Mouse (Mus musculus): ENCODE measurements around the gene Reck.
A peak's percentile ranks its signal among the peaks of the same experiment; 100 is the strongest.

Gene Reck

DNA sequence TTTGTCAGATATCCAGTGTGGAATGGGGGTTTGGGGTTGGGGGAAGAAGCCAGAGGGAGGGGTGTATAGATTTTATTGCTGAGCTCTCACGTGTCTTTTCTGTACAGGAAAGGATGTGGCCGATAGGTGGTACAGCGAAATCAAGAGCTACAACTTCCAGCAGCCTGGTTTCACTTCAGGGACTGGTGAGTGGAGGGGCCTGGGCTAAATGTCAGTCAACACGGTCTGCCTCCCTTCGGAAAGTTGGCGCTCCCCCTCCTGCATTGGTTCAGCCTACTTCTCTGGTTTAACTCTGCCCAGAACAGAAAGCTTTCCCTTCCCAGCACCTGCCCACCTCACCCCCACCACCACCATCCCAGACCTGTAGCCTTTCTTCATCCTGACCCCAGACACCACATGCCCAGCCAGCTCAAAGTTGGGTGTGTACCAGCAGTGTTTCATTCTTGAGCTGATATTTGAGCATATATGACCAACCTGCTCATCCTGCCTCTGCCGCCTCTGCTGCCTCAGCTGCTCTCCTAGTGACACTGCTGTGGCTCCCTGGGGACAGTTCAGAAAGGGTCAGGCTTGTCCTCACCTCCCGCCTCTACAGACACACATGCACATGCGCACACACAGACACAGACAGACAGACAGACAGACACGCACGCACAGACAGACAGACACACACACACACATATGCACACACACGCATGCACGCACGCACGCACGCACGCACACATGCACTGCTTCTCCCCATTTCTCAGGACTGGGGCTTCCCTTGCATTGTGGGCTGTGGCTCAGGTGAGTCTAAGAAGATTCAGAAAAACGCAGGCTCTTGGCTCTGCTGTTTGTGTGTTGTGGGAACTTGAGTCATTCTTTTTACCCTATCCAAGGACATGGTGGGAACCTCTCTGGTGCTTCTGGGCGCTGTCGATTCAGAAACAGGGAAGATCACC is 95.3 kb downstream of the Reck start:
- DNase-seq (ENCODE audit: low spot score), result no peak

DNA sequence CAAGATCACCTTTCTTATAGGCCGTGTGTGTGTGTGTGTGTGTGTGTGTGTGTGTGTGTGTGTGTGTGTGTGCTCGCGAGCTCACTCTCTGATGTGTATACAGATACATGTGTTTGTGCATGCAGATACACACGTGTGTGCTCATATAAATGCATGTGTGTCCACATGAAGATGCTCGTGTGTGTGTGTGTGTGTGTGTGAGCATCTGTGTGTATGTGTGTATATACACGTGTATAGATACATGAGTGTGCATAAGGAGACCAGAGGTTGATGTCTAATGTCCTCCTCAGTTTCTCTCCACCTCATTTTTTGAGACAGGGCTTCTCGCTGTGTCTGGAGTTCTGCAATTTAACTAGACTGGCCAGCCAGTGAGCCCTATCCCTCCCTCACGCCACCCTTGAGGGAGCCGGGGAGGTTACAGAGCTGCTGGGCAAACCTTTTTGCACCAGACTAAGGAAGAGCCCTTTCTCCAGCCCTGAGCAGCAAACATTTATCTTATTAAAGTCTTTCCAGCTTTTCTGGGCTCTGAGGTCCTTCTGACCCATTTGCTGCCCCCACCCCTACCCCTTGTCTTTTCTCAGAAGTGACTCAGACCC is 96.3 kb downstream of the Reck start:
- no peak for DNase-seq (ENCODE audit: low spot score)

DNA sequence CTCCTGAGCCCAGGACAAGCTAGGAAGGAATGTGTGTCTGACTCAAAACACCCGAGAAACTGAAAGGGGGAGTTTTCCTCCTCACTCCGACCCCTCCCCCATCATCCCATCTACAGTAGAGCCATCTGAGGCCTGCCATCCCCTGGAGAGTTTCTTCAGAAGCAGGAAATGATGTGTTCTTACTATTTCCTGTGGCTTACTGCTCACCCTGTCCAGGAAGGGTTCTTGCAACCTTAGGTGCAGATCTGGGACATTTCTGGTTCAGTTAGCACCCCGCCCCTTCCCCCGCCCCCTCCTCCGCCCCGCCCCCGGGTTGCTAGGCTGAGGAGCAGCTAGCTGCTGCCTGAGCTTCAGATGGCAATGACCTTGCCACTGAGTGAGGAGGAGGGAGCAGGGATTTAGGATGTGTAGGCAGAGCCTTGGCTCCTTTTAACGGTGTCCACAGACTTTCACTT is 96.8 kb downstream of the Reck start:
- DNase-seq (ENCODE audit: low spot score), result no peak

DNA sequence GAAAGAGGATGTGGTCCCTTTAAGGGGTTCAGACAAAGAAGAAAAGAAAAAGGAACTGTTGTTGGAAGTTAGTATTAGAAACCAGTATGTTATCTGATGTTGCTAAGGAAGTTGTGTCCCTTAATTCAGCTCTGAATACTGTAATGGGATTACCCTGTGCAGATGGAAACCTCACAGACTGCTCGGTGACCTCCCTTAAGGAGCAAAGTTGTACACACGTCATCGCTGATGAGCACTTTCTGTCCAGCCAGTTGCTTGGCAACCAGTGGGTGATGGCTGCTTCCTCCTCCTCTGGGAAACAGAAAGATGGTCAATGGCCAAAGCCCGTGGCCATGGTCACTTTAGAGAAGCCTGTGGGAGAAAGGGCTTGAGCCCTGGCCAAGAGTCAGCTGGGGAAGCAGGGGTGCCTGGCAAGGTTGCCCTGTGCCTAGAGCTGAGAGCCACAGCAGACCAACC is 98.2 kb downstream of the Reck start:
- DNase-seq (ENCODE audit: low spot score), result no peak

DNA sequence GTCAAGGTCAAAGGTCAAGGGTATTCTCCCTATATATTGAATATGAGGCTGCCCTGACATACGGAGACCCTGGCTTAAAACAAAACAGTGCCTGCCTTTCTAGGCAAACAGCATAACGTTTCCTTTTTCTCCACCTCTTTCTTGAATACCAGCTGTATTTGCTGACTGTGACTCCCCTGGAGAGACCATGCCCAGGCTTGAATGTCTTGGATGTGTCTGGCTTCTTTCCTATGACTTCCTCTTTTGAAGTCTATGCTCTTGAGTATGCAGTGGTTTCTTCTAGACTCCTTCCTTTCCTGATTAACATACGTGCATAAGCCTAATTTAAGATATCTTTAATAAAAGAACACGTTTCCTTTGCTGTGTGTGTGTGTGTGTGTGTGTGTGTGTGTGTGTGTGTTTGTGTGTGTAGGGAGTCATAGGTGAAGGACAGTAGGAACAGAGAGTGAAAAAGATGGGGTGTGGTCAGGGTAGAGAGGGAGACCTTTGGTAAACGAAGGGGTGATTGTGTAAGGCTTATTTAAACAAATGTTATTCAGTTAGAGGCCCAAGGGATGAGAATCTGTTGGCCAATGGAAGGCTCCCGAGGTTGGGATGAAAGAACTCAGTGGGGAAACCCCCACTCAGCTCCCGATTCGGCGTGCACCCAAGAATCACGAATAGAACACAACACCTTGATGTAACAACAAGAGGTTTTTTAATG is 99.7 kb downstream of the Reck start:
- DNase-seq (ENCODE audit: low spot score), result no peak

DNA sequence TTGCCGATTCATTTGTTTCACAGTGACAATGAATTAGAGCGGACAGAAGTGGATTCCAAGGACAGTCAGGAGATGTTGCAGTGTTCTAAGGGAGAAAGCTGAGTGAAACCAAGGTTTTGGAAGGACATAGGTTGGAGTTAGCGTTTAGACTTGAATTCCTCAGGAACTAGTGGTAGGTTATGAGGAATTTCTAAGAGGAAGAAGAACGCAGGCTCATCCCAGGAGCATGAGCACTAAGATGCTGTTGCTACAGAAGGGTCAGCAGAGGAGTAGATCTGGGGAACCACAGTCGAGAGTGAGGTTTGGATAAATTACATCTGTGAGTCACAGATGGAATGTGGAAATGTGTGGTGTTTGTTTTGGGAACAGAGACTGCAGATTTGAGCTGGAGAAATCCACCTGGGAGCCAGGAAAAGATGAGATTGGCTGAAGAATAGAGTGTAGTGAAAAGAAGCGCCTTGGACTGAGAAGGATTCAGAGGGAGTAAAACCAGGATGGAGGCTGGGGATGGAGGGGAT is 101.0 kb downstream of the Reck start:
- DNase-seq (ENCODE audit: low spot score), result no peak

DNA sequence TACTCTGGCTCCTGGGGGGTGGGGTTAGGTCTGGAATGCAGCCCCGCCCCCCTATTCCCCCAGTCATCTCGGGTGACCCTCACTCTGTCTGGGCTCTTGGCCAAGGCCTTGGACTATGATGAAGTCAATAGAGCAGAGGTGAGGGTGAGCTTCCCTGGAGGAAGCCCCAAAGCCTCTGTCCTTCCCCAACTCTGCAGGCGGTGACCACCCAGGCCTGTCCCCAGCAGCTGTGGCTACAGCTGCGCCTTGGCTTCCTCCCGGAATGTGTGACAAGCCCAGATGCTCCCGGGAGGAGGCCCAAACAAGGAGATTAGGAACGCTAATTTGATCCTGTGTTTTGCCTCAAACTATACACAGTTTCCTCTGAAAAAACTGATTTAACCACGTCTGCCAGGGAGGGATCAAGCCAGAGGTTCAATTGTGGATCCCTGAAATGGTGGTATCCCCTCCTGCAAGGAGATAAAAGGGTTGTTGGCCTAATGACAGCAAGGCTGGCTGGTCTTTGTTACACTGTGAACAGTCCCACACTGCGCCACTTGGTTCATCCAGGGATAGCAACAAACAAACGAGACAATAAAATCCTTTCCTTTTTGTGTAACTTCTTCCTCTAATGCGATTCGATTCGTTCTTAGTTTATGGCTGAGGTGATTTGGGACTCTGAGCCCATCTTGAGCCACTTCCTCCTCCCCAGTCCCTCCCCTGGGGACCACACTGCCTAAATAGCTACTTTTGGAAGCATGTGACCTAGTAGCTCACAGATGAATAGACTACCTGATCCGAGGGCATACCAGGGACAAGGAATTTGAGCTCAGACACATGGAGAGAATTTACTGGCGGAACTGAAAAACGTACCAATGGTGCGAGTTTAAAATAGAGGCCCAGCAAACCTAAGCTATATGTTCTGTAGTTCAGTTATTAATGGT is 103.5 kb downstream of the Reck start:
- no peak for DNase-seq (ENCODE audit: low spot score)

DNA sequence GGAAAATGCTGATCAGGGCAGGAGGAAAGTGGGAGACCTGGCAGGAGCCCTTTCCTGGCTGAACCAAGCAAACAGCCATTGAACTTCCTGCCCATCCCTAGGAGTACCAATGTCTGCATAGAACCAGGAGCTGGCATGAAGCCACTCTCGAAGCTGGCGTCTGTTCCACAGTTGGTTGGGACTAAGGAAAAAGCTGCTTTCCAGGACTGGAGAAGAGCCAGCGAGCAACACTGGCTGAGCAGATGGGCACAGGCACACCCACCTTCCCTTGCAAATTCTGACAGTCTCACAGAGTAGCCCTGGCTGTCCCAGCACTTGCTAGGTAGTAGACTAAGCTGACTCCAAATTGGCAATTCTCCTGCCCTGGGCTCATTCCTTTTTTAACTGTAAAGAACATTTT is 104.4 kb downstream of the Reck start:
- no peak for DNase-seq (ENCODE audit: low spot score)

DNA sequence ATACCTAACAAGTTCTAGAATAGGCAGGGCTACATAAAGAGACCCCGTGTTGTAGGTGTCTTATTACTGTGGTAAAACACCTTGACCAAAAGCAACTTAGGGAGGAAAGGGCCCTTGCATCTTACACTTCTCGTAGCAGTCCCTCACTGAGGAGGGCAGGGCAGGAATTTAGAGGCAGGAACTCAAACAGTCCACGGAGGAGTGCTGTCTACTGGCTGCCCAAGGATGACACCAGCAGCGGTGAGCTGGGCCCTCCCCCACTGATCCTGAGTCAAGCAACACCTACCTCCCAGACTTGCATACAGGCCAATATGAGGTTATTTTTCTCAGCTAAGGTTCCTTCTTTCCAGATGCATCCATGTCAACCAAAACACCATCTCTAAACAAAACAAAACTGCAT is 104.9 kb downstream of the Reck start:
- no peak for DNase-seq (ENCODE audit: low spot score)

DNA sequence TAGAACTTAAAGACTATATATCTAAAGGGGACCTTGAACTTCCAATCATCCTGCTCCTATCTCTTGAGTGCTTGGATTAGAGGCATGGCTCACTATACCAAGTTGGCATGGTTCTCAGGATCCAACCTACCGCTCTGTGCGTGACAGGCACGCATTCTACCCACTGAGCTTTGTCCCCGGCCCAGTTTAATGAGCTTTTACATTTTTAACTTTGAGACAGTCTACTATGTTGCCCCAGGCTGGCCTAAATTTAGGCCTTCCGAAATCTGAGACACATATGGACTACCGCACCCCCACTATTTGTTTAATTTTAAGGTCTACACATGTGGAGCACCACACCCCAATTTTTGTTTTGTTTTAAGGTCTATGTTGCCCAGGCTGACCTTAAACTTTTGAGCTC is 105.5 kb downstream of the Reck start:
- DNase-seq (ENCODE audit: low spot score), result no peak

DNA sequence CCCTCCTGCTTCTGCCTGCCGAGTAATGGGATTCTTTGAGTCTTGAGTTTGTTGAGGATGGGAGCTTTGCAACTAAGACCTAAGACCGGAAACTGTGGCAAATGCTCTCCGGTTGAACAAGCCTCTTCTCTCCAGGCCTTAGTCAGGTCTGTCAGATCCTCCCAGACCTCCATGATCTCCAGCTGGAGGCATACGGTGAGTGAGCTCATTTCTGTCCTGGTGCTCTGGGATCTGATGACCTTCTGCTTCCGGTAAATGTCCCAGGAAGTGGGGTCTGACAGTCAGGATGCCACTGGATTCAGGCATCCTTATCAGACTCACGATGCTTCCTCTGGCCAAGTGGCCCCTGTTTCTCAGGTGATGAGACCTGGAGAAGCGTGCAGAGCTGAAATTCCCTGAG is 105.9 kb downstream of the Reck start:
- no peak for DNase-seq (ENCODE audit: low spot score)

DNA sequence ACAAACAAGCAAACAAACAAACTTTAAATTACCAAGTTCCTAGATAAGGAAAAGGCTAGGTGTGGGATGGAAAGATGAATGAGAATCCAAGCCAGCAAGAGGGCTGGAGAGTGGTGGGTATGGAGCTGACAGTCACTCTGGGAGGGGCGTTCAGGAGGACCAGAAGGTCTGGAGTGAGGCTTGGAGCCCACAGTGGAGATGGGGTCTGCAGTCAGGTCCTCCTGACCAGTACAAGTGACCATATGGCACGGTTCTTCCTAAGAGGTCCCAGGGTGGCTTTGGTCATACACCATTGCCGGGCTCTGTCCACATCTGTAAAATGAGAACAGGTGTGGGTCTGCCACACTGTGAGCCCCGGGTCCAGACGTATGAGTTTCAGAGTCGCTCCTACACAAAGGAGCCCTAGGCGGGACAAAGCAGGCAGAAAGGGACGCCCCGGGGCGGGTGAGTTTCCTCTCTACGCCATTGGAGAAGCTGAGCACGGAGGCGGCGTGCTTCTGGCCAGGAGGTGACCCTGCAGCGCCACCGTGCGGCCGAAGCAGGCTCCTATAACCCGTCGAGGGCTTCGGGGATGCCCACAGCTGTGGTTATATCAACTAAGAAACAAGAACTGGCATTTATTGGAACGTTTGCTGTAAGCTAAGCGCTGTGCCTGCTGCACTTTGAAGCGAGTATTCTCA is 106.9 kb downstream of the Reck start:
- peak; percentile 84 for DNase-seq (ENCODE audit: low spot score)

DNA sequence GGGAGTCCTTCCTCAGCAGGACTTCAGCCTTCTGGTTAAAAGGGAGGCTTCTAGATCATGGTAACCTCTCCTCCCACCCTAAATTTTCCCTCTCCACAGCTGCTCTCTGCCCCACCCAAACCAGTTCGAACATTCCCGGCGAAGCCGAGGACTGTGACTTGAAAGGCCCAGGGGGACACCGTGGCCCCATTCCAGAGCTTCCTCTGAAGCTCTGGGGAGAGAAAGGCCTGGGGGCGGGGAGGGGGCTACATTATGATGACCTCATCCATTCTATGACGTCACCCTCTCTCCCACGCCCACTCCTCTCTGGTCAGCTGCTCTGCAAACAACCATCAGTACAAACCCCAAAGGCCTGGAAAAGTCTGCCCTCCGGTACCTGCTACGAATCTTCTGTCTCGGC is 107.9 kb downstream of the Reck start, which contains the start of gene Ccin:
Gene Ccin, plus strand, starts transcription at position 303 of the 400 bp plus-strand sequence.
- no peak for DNase-seq (ENCODE audit: low spot score)

DNA sequence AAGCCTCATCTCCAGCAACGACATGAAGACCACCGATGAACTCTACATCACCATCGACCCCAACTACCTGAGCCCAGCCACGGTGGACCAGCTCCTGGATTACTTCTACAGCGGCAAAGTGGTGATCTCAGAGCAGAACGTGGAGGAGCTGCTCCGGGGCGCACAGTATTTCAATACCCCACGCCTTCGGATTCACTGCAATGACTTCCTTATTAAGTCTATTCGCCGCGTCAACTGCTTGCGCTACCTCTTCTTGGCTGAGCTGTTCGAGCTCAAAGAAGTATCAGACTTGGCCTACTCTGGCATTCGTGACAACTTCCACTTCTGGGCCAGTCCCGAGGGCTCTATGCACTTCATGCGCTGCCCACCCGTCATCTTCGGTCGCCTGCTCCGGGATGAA is 108.4 kb downstream of the Reck start:
- DNase-seq (ENCODE audit: low spot score), result no peak

DNA sequence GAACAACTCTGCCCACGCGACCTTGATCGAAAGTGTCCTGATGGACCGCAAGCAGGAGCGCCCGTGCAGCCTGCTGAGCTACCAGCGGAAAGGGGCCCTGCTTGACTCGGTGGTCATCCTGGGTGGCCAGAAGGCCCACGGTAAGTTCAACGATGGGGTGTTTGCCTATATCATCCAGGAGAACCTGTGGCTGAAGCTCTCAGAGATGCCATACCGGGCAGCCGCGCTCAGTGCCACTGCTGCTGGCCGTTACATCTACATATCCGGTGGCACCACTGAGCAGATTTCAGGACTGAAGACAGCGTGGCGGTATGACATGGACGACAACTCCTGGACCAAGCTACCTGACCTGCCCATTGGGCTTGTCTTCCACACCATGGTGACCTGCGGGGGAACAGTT is 109.0 kb downstream of the Reck start:
- DNase-seq (ENCODE audit: low spot score), result no peak

DNA sequence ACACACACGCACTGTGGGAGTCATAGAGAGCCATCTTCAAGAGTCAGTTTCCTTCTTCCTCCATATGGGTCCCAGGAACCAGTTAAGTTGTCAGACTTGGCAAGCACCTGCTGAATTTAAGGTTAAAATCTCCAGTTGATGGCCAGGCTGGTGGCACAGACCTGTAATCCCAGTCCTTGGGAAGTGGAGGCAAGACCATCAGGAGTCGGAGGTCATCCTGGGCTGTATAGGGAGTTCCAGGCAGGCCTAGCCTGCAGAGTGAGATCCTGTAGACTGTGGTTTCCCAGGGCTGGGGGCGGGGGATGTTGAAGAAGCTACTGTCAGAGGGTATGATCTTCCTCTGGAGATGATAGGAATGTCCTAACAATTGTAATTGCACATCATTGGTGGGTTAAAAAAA is 113.6 kb downstream of the Reck start:
- no peak for DNase-seq (ENCODE audit: low spot score)

DNA sequence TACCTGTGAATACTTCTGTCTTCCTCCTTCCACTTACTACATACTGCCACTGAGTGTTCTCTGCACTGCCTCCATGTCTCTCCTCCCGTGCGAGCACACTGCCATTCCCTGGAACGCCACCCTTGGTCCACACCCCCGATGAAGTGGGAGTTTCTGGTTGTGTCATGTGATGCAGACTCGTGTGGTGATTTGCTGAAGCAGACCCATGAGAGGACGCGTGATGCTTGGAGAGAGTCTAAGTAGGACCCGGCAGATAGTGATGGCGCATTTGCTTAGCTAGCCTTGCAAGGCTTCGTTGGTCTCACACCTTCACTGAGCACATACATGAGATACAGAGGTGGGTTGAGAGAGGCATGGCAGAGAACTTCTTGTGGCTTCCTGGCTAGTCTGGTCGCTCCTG is 117.7 kb downstream of the Reck start:
- no peak for DNase-seq (ENCODE audit: low spot score)

DNA sequence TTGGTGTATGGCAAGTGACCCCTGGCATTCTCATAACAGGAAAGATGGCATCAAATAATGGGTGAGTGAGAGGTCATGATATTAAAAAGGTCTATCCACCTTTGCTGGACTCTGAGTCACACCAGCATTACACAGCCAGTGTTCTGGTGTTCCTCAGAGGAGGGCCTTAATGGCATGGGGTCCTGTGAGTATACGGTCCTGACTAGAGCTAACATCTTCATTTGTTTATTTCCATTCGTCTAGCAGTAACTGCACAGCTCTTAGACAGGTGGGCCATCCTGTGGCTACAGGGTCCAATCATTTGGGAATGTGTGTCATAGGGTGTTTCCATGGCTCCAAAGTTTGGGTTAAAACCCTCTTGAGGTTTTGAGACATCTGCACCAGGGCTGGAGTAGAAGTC is 119.0 kb downstream of the Reck start:
- DNase-seq (ENCODE audit: low spot score), result no peak

All from urinary bladder, postnatal 10 days (tissue).